Mouse (Mus musculus) skeletal muscle tissue, adult 2 months (tissue): Measurements from ENCODE around the gene Tbc1d9b.

Experiments used
- DNase-seq: peaks from one replicate; pipeline ENCODE4 v3.0.0-alpha.2; 2012; ENCODE audit warnings: low read depth, low spot score

The Tbc1d9b gene

DNA sequence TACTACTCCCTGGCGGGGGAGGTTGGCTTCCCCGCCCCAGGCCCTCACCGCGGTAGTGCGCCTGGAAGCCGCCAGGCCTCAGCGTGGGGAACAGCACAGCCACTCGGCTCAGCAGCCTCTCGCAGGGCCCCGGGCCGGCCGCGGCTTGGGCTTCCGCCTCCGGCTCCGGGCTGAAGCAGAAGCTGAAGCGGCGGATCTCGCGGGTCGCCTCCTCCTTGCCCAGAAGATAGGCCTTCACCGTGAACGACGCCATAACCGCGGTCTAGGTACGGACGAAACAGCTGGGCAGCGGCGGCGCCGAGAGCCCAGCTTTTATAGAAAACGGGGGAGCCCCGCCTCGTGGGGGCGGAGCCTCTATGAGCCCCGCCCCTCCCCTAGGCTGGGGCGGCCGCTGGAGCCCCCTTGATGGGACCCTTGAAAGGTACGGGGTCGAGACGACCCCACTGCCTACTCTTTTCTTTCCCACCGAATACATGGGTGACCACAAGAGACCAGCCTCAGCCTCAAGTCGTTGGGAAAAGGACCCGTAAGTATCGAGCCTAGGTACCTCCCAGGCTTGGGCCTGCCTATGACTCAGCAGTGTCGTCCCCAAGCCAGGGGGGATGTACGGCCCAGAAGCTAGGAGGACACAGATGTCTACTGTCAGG lies 79.4 kb downstream of the Tbc1d9b start, which contains the start of the genes Sqstm1 and Mgat4b:
Gene Sqstm1, minus strand, starts transcription at position 323 of the 647 bp plus-strand sequence.
Gene Mgat4b, plus strand, starts transcription at position 386 of the 647 bp plus-strand sequence.
- DNase-seq = peak; percentile 86

DNA sequence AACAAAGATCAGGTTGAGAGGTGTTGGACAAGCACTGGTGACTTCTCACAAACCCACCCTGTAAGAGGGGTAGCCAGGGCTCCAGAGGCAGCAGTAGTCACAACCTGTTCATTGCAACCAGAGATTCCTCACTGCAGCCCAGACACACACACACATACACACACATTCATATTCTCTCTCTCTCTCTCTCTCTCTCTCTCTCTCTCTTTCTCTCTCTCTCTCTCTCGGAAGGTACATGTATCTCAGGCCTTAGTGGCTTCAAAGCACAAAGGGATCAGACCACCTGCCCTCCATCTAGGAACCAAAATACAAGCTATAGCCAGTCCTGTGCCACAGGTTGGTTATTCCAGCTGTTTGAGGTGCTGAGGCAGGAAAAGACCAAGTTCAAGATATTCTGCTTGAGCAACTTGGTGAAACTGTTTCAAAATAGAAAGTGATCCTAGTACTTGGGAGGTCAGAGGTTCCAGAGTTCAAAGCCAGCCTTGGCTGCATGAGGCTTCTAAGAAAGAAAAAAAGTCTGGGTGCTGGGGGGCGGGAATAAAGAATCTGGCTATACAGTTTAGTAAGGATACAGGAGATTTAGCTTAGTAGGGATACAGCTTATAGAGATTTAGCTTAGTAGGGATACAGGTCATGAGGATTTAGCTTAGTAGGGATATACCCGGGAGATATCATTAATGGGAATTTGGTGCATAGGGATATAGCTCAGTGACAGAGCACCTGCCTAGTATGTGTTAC lies 80.3 kb downstream of the Tbc1d9b start:
- no peak for DNase-seq

DNA sequence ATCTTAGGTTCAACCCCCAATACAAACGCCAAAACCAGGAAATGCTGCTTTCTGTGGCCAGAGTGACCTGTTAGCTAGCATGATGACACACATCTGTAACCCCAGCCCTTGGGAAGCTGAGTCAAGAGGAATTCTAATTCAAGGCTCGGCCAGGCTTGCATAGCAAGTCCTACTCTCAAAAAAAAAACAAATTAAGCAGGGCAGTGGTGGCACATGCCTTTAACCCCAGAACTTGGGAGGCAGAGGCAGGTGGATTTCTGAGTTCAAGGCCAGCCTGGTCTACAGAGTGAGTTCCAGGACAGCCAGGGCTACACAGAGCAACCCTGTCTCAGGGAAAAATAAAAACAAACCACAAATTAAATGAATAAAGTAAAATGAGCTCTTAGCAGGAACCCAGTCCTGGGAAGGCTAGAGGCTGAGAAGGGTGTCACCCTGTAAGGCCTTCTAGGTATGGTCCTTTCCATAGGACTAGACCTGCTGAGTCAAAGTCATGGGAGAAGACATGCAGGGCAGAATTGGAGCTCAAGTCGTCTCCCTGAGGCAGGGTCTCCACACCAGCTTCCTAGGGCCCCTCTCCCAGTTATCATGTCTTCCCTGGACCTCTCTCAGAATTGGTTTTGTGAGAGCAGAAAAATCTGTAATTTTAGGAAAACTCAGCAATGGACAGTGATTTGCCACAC lies 81.0 kb downstream of the Tbc1d9b start:
- no peak for DNase-seq

DNA sequence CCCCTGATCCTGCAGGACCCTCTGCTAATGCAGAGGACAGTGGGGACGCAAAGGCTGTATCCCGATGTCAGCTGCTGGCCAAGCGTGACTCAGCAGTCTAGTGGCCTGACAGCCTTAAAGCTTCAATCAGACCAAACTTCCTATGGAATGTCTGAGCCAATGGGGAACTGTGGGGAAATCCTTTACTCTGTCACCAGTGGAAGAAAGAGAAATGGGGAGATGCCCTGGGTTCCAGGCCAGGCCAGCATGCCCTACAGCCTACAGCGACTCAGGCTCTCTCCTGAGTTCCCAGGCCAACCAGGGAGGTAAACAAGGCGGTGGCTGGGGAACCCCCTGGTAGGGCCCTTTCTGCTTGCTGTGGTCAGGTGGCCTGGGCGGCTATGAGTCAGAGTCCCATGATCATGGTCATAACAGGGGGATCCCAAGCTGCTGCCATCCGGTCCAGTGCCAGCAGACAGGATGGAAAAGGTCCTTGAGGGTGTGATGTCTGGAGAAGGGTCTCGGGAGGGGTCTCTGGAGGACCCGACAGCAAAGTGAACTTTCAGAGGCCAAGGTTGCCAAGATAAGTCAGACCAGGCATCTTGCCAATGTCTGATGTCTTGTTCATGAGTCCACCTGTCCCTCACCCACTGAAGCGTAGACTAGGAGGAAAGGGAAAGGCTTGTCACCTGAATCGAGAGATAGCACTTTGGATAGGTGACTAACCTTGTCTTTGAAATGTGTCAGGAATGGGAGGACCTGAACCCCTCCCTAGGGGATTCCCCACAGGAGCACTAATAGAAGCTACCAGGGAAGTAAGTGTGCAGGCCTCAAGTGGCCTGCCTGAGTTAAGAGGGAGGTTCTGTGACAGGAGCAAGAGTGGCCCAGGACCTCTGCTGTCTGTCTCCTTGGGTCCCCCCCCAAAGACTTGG lies 81.9 kb downstream of the Tbc1d9b start:
- DNase-seq = peak; percentile 91

DNA sequence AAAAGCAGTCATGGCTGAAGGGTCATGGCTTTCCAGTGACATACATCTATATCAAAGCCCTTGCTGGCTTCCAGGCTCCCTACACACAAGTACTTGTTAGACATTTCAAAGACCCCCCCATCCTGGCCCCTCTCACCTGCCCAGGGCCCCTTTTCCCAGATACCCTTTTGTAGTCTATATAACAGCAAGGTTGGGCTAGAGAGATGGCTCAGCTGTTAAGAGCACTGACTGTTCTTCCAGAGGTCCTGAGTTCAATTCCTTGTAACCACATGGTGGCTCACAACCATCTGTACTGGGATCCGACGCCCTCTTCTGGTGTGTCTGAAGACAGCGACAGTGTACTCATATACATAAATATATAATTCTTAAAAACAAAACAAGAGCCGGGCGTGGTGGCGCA lies 83.4 kb downstream of the Tbc1d9b start:
- no peak for DNase-seq

DNA sequence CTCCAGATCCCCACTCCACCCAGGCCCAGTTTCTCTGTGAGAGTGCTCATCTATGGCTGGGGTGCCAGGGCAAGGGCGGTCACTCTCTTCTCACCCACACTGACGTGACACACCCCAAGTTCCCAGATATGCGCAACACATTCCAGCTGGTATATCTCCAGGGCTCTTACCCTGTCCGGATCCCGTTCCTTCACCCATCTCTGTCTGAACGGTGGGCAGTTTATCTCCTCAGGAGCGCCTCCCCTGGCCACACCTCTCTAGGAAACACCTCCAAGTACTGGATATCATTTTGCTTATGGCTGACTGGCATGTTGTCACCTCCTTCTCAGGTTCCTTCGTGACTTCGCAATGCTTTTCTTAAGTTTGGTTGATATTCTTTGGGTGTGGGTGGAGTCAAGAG lies 84.4 kb downstream of the Tbc1d9b start:
- DNase-seq = no peak

DNA sequence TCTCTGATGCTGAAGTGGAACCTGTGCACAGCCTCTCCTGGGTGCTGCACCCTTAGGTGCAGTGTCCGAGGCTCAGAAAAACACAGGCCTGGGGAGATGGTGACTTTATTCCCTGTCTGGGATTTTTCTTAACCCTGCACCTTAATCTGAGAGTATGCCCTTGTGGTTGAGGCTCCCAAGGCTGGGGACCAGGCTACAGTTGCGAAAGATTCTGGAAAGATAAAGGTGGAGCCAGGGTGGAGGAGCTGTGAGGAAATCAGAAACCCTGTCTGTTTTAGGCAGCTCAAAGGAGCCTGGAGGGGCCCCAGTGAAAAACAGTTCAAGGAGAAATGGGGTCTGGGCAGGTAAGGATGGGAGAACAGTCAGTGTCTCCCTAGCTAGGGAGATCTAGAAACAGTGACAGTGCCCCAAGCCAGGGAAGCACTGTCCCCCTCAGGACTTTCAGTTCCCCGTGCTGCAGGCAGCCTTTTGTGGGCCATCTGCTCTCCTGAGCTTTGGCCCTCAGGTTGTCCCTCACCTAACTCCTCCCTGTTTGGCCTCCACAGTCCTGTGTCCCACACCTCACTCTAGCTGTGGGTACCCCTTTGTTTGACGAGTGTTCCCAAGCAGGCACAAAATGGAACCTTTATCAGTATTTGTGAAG lies 85.6 kb downstream of the Tbc1d9b start:
- no peak for DNase-seq

DNA sequence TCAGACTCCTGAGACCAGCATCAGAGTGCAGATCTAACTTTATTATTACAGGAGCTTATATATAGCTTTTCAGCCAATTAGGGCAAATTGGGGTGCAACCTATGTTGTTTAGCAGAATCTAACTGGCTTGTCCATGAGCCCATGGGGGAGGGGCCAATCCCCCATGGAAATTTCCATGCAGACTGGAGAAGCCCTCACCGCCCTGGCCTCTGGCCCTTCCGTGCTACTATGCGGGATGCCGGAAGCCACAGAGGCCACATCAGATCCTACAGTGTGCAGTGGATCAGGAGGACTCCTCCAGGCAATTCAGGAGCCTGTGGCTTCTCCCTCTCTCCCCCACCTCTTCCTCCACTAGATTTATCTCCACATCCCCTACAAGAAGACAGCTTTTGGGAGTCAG lies 86.6 kb downstream of the Tbc1d9b start:
- DNase-seq = no peak

DNA sequence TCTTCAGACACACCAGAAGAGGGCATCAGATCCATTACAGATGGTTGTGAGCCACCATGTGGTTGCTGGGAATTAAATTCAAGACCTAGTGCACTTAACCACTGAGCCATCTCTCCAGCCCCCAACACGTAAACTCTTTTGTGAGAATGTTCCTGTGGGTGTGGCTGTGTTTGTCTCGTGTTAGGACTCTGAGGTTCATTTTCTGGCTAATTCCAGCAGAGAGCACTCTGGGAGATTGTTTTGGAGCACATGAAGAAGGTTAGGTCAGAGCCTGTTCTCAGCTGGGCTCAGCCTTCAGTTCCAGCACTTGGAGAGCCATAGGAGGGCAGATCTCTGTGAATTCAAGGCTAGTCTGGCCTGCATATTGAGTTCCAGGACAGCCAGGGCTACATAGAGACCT lies 88.6 kb downstream of the Tbc1d9b start:
- no peak for DNase-seq
